Mouse (Mus musculus): ENCODE measurements around the gene Kif3a. TPM values are rescaled to one million over a fixed set of nuclear protein-coding genes. Genes with fewer than 3 reads are reported as not detected.

Gene Kif3a
- polyA plus RNA-seq, 1 experiment, result 93.2 TPM

- TF ChIP-seq POLR2A (IDR thresholded peaks at IDR 0.05; ENCODE audit: borderline replicate concordance, insufficient read depth, low read length) (no peak), CTCF (IDR thresholded peaks at IDR 0.05; ENCODE audit: borderline replicate concordance, insufficient read depth, low read depth, low read length) (no peak)
- Histone ChIP-seq H3K27ac (ENCODE audit: insufficient read depth, low read length) (no peak overlapping the region), H3K27me3 (ENCODE audit: control insufficient read depth, insufficient read depth, low read length) (no peaks in the 10 kb centered on the region), H3K4me3 (replicated peaks; ENCODE audit: insufficient read depth, low read depth, low read length) (no peak overlapping the region), H3K4me1 (ENCODE audit: control insufficient read depth, insufficient read depth, low read length) (no peaks in the 10 kb centered on the region)
- 33% methylated on average over 12 of the region's 12 CpGs for WGBS
- DNase-seq, result no peak
Measured at GRCm38 (mm10) chr11:53605609-53606008, 38.4 kb downstream of the Kif3a start.

- Histone ChIP-seq H3K27me3 (ENCODE audit: control insufficient read depth, insufficient read depth, low read length) (no peaks in the 10 kb centered on the region), H3K4me3 (replicated peaks; ENCODE audit: insufficient read depth, low read depth, low read length) (no peak overlapping the region), H3K4me1 (ENCODE audit: control insufficient read depth, insufficient read depth, low read length) (no peaks in the 10 kb centered on the region), H3K27ac (ENCODE audit: insufficient read depth, low read length) (no peak overlapping the region)
- WGBS, result 66% methylated on average over 6 of the region's 6 CpGs
- TF ChIP-seq POLR2A (IDR thresholded peaks at IDR 0.05; ENCODE audit: borderline replicate concordance, insufficient read depth, low read length), result no peak
- no peak for TF ChIP-seq CTCF (IDR thresholded peaks at IDR 0.05; ENCODE audit: borderline replicate concordance, insufficient read depth, low read depth, low read length)
- DNase-seq, result no peak
Measured at GRCm38 (mm10) chr11:53609231-53609630, 42.1 kb downstream of the Kif3a start.

GRCm38 (mm10) chr11:53609672-53610071 lies 42.5 kb downstream of the Kif3a start:
- H3K4me1 ChIP-seq (ENCODE audit: control insufficient read depth, insufficient read depth, low read length), result no peaks in the 10 kb centered on the region
- TF ChIP-seq CTCF (IDR thresholded peaks at IDR 0.05; ENCODE audit: borderline replicate concordance, insufficient read depth, low read depth, low read length) (no peak), POLR2A (IDR thresholded peaks at IDR 0.05; ENCODE audit: borderline replicate concordance, insufficient read depth, low read length) (no peak)
- no peak overlapping the region for H3K4me3 ChIP-seq (replicated peaks; ENCODE audit: insufficient read depth, low read depth, low read length)
- no peaks in the 10 kb centered on the region for H3K27me3 ChIP-seq (ENCODE audit: control insufficient read depth, insufficient read depth, low read length)
- no peak overlapping the region for H3K27ac ChIP-seq (ENCODE audit: insufficient read depth, low read length)
- no peak for DNase-seq
- 90% methylated on average over 3 of the region's 3 CpGs for WGBS

- no peak for DNase-seq
- no peak for TF ChIP-seq POLR2A (IDR thresholded peaks at IDR 0.05; ENCODE audit: borderline replicate concordance, insufficient read depth, low read length)
- TF ChIP-seq CTCF (IDR thresholded peaks at IDR 0.05; ENCODE audit: borderline replicate concordance, insufficient read depth, low read depth, low read length), result no peak
- H3K27me3 ChIP-seq (ENCODE audit: control insufficient read depth, insufficient read depth, low read length), result no peaks in the 10 kb centered on the region
- 74% methylated on average over 6 of the region's 6 CpGs for WGBS
- H3K4me3 ChIP-seq (replicated peaks; ENCODE audit: insufficient read depth, low read depth, low read length), result no peak overlapping the region
- no peaks in the 10 kb centered on the region for H3K4me1 ChIP-seq (ENCODE audit: control insufficient read depth, insufficient read depth, low read length)
- H3K27ac ChIP-seq (ENCODE audit: insufficient read depth, low read length), result no peak overlapping the region
Measured at GRCm38 (mm10) chr11:53615172-53615571, 48.0 kb downstream of the Kif3a start.

- TF ChIP-seq CTCF (IDR thresholded peaks at IDR 0.05; ENCODE audit: borderline replicate concordance, insufficient read depth, low read depth, low read length) (no peak), POLR2A (IDR thresholded peaks at IDR 0.05; ENCODE audit: borderline replicate concordance, insufficient read depth, low read length) (no peak)
- no peaks in the 10 kb centered on the region for H3K27me3 ChIP-seq (ENCODE audit: control insufficient read depth, insufficient read depth, low read length)
- 84% methylated on average over 8 of the region's 8 CpGs for WGBS
Measured at GRCm38 (mm10) chr11:53615575-53615974, 48.4 kb downstream of the Kif3a start.

GRCm38 (mm10) chr11:53616748-53617558 lies 49.8 kb downstream of the Kif3a start:
- WGBS, result 83% methylated on average over 8 of the region's 8 CpGs
- no peak for DNase-seq
- Histone ChIP-seq H3K4me1 (ENCODE audit: control insufficient read depth, insufficient read depth, low read length) (no peaks in the 10 kb centered on the region), H3K27me3 (ENCODE audit: control insufficient read depth, insufficient read depth, low read length) (no peaks in the 10 kb centered on the region), H3K27ac (ENCODE audit: insufficient read depth, low read length) (no peak overlapping the region), H3K4me3 (replicated peaks; ENCODE audit: insufficient read depth, low read depth, low read length) (no peak overlapping the region)
- no peak for TF ChIP-seq CTCF (IDR thresholded peaks at IDR 0.05; ENCODE audit: borderline replicate concordance, insufficient read depth, low read depth, low read length)
- no peak for TF ChIP-seq POLR2A (IDR thresholded peaks at IDR 0.05; ENCODE audit: borderline replicate concordance, insufficient read depth, low read length)

More at GRCm38 (mm10) chr11:53615575-53615974, 48.4 kb downstream of the Kif3a start:
- Histone ChIP-seq H3K4me3 (replicated peaks; ENCODE audit: insufficient read depth, low read depth, low read length) (no peak overlapping the region), H3K27ac (ENCODE audit: insufficient read depth, low read length) (no peak overlapping the region), H3K4me1 (ENCODE audit: control insufficient read depth, insufficient read depth, low read length) (no peaks in the 10 kb centered on the region)
- no peak for DNase-seq

GRCm38 (mm10) chr11:53617562-53618109 lies 50.5 kb downstream of the Kif3a start:
- no peak overlapping the region for H3K27ac ChIP-seq (ENCODE audit: insufficient read depth, low read length)
- H3K4me1 ChIP-seq (ENCODE audit: control insufficient read depth, insufficient read depth, low read length), result no peaks in the 10 kb centered on the region
- DNase-seq, result no peak
- no peak for TF ChIP-seq POLR2A (IDR thresholded peaks at IDR 0.05; ENCODE audit: borderline replicate concordance, insufficient read depth, low read length)
- TF ChIP-seq CTCF (IDR thresholded peaks at IDR 0.05; ENCODE audit: borderline replicate concordance, insufficient read depth, low read depth, low read length), result no peak
- no peaks in the 10 kb centered on the region for H3K27me3 ChIP-seq (ENCODE audit: control insufficient read depth, insufficient read depth, low read length)
- 64% methylated on average over 4 of the region's 4 CpGs for WGBS
- H3K4me3 ChIP-seq (replicated peaks; ENCODE audit: insufficient read depth, low read depth, low read length), result no peak overlapping the region

Data from cerebellum, adult 2 months (tissue).